Mouse (Mus musculus) thymus, adult 2 months (tissue): ENCODE measurements around the gene Stxbp4.

Experiments
- CTCF ChIP-seq: fragments of 200-500 bp; IDR thresholded peaks from 2 replicates; pipeline ENCODE4 v1.5.1; 2012; ENCODE audit warnings: mild to moderate bottlenecking, control low read depth, low read length, moderate library complexity, borderline replicate concordance; ENCODE audit not compliant: control insufficient read depth, poor library complexity, insufficient read depth; ENCODE audit errors: extremely low read depth
- POLR2A ChIP-seq: fragments of 200-500 bp; IDR thresholded peaks from 2 replicates; pipeline ENCODE4 v1.6.1; 2012; ENCODE audit warnings: mild to moderate bottlenecking, low read length, control low read depth, moderate library complexity; ENCODE audit not compliant: control insufficient read depth, poor library complexity, insufficient read depth; ENCODE audit errors: extremely low read depth

GRCm38 (mm10) chr11:90460458-90460857, 177.4 kb downstream of the Stxbp4 start:
- no peak for TF ChIP-seq CTCF
- TF ChIP-seq POLR2A = no peak
